Mouse (Mus musculus): ENCODE results near the gene Hcfc2. TPM values are rescaled to one million over a fixed set of nuclear protein-coding genes. Genes with fewer than 3 reads are reported as not detected.

Gene Hcfc2
- polyA plus RNA-seq, 1 experiment from 2014 or later, result 37.9 TPM

DNA sequence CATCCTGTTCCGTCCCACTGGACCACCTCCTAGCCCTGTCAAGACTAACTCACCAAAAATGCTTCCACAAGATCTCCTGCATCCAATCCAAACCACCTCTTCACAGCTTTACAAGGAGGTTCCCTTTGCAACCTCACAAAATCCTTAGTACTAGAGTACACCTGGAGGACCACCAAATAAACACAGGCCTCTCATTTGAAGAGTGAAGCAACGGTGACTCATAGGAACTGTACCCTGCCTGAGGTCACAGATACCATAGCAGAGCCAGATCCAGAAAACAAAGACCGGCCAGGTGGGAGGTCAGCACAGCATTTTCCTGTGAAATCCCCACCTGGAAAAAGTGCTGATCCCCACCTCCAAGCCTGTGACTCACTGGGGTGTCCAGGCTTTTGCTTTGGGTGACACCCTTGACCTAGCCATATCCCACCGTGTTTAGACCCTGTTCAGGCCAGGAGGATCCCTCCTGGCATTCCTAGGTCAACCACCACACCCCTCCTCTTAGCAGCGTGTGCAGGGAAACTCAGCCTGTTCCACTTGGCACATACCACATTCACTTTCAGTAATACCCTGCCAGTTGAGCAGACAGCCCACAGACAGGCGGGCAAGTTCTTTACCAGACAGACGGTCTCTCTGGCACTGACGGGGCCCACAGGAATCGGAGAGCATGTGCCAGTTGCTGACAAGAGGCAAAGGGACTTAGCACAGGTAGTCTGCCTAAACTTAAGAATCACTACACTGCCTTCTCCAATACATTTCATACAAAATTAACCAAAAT lies 65.3 kb downstream of the Hcfc2 start:
- peaks cover 53% of the 10 kb centered on the region for H3K36me3 ChIP-seq (replicated peaks; ENCODE audit: control insufficient read depth, insufficient read depth)
- no peak overlapping the region for H3K4me3 ChIP-seq (replicated peaks; ENCODE audit: low read length)
- peak overlapping the region; percentile 85 for H3K4me2 ChIP-seq (replicated peaks)
- WGBS, result 70% methylated on average over 9 of the region's 9 CpGs
- ATAC-seq (ENCODE audit: low FRiP score) (no peak), DNase-seq (ENCODE audit: low spot score) (no peak)
- H3K27ac ChIP-seq, result no peak overlapping the region
- H3K9me3 ChIP-seq (ENCODE audit: control insufficient read depth, low read length), result no peaks in the 10 kb centered on the region
- H3K27me3 ChIP-seq (ENCODE audit: control insufficient read depth, insufficient read depth, low read length), result no peaks in the 10 kb centered on the region
- peaks cover 36% of the 10 kb centered on the region for H3K4me1 ChIP-seq (replicated peaks; ENCODE audit: control insufficient read depth, insufficient read depth, low read length)
- peak overlapping the region; percentile 38; the same call in 1 of the 2 replicates for H3K9ac ChIP-seq

DNA sequence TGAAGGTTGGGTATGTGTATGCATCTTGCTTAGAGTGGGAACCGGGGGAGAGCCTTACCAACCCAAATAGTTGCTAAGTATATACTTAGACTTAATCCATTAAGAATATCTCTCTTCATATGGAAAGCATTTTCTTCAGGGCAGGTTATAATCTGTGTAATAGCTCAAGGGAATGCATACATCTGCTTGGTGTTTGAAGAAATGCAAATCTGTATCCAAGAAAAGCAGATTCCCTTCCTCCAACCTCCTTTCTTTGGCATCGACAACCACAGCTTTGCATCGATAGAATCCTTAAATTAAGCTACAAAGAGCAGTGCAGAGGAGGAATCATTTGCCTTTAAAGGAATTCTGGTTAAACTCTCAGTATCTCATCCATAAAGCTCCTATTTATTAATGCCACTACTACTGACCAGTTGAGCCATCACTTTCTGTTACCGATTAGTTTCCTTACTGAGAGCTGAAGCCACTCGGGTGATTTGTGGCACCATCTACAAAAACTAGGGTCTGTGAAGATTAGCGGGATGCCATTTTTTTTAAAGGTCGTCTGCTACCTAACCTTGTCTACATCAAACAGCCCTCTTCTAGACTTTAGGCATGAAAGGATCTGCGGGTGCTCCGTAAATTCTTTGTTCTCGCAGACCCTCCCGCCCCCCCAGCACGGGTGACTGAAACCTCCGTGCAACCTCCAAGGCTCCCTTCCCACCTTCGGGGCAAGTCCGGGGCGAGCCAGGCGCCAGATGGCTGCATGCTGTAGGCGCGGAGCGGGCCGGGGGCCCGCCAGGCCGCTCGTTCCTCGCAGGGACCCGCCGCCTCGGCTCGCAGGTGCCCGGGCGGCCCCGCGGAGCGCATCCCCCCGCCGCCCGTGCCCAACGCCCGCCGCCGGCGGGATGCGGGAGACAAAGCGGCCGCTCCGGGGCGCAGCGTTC lies 67.1 kb downstream of the Hcfc2 start:
- Histone ChIP-seq H3K27me3 (ENCODE audit: control insufficient read depth, insufficient read depth, low read length) (no peaks in the 10 kb centered on the region), H3K4me2 (replicated peaks) (peak overlapping the region; percentile 85), H3K27ac (peak overlapping the region; percentile 99), H3K36me3 (replicated peaks; ENCODE audit: control insufficient read depth, insufficient read depth) (peaks cover 35% of the 10 kb centered on the region), H3K9ac (peak overlapping the region; percentile 97), H3K4me1 (replicated peaks; ENCODE audit: control insufficient read depth, insufficient read depth, low read length) (peaks cover 36% of the 10 kb centered on the region), H3K4me3 (replicated peaks; ENCODE audit: low read length) (peak overlapping the region; percentile 78), H3K9me3 (ENCODE audit: control insufficient read depth, low read length) (no peaks in the 10 kb centered on the region)
- DNase-seq (ENCODE audit: low spot score), result peak; percentile 66
- peak; percentile 32 for ATAC-seq (ENCODE audit: low FRiP score)
- under 1% methylated on average over 29 of the region's 48 CpGs for WGBS

DNA sequence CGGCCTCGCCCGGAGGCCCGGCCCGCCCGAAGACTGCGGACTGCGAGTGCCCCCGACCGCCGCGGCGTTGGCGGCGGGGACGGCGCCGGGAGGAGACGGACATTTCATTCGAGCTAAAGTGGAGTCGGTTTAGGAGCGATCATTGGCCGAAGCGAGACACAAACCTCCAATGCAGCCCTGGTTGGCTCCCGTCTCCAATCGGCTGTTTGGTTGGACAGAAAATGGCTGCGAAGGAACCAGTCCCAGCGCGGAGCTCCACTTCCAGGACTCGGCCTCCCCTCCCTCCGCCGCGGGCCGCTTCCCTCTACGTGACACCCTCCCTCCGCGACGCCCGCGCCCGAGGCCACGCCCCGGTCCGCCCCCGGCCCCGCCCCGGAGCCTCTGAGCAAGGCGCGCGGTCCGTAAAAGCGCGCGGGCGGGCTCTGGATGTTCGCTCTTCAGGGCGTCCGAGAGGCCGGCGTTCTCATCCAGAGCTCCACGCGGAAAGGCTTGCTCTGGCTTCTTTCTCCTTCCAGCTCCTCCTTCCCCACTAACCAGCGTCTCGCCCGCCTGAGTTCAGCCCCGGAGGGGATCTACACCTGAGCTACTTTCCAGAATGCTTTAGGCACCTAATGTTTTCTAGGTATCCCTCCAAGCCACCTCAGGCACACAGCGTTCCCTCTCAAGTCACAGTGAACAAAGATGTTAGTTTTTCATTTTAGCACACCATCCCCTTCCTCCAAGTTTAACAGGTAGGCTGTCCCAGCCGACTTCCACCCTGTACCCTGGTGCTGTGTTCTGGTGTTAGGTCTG lies 68.1 kb downstream of the Hcfc2 start, which contains the start of gene Nfyb:
Gene Nfyb, minus strand, starts transcription at position 305 of the 792 bp plus-strand sequence.
- peak; percentile 96 for ATAC-seq (ENCODE audit: low FRiP score)
- Histone ChIP-seq H3K9me3 (ENCODE audit: control insufficient read depth, low read length) (no peaks in the 10 kb centered on the region), H3K27me3 (ENCODE audit: control insufficient read depth, insufficient read depth, low read length) (no peaks in the 10 kb centered on the region), H3K27ac (peak within 1 kb of the TSS; percentile 99), H3K4me3 (replicated peaks; ENCODE audit: low read length) (peak within 1 kb of the TSS; percentile 78), H3K9ac (peak within 1 kb of the TSS; percentile 97), H3K4me1 (replicated peaks; ENCODE audit: control insufficient read depth, insufficient read depth, low read length) (peaks cover 33% of the 10 kb centered on the region), H3K36me3 (replicated peaks; ENCODE audit: control insufficient read depth, insufficient read depth) (peaks cover 25% of the 10 kb centered on the region), H3K4me2 (replicated peaks) (peak within 1 kb of the TSS; percentile 85)
- 1% methylated on average over 58 of the region's 68 CpGs for WGBS
- DNase-seq (ENCODE audit: low spot score), result peak; percentile 95

DNA sequence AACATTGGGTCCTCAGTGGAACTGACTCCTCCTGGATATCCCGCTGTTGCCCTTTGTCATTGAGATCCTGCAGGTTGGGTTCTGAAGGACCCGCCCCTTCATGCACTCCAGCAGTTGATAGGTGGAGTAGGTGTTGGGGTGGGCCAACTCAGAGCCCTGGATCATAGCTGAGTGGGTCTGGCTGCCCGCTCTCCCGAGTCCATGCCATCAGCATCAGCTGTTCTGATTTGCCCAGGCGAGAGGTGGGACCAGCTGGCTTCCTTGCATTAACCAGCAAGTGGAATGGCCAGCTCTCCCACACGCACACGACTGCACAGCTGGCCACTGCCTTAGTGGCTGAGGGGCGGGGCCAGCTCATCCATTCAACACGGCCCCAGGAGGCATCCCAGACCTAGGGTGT lies 72.9 kb downstream of the Hcfc2 start:
- DNase-seq (ENCODE audit: low spot score), result no peak
- no peak for ATAC-seq (ENCODE audit: low FRiP score)
- H3K27ac ChIP-seq, result no peak overlapping the region
- H3K9ac ChIP-seq, result no peak overlapping the region
- H3K27me3 ChIP-seq (ENCODE audit: control insufficient read depth, insufficient read depth, low read length), result no peaks in the 10 kb centered on the region
- 21% methylated on average over 9 of the region's 9 CpGs for WGBS
- H3K4me1 ChIP-seq (replicated peaks; ENCODE audit: control insufficient read depth, insufficient read depth, low read length), result peaks cover 4% of the 10 kb centered on the region; the same call in 1 of the 2 replicates
- no peaks in the 10 kb centered on the region for H3K36me3 ChIP-seq (replicated peaks; ENCODE audit: control insufficient read depth, insufficient read depth)
- H3K4me3 ChIP-seq (replicated peaks; ENCODE audit: low read length), result no peak overlapping the region
- H3K4me2 ChIP-seq (replicated peaks), result no peak overlapping the region
- no peaks in the 10 kb centered on the region for H3K9me3 ChIP-seq (ENCODE audit: control insufficient read depth, low read length)

DNA sequence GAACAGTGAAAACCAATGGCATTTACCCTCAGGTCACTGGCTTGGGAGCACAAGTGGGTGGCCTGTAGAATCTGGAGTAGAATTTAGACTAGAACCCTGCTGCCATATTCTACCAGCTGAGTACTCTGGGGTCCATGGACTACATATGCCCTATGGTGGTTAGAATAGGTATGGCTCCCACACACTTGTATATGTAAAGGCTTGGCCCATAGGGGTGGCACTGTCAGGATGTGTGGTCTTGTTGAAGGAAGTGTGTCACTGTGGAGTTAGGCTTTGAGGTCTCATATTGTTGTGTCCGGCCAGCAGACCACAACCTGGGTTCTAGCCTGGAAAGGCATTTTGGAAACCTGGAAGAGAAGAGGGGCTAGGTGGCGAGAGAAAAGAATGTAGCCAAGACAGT lies 74.8 kb downstream of the Hcfc2 start:
- Histone ChIP-seq H3K27ac (no peak overlapping the region), H3K4me1 (replicated peaks; ENCODE audit: control insufficient read depth, insufficient read depth, low read length) (no peaks in the 10 kb centered on the region), H3K36me3 (replicated peaks; ENCODE audit: control insufficient read depth, insufficient read depth) (no peaks in the 10 kb centered on the region), H3K4me3 (replicated peaks; ENCODE audit: low read length) (no peak overlapping the region), H3K9me3 (ENCODE audit: control insufficient read depth, low read length) (no peaks in the 10 kb centered on the region), H3K4me2 (replicated peaks) (no peak overlapping the region), H3K27me3 (ENCODE audit: control insufficient read depth, insufficient read depth, low read length) (no peaks in the 10 kb centered on the region), H3K9ac (no peak overlapping the region)
- no peak for ATAC-seq (ENCODE audit: low FRiP score)
- DNase-seq (ENCODE audit: low spot score), result no peak
- 95% methylated on average over 2 of the region's 2 CpGs for WGBS

DNA sequence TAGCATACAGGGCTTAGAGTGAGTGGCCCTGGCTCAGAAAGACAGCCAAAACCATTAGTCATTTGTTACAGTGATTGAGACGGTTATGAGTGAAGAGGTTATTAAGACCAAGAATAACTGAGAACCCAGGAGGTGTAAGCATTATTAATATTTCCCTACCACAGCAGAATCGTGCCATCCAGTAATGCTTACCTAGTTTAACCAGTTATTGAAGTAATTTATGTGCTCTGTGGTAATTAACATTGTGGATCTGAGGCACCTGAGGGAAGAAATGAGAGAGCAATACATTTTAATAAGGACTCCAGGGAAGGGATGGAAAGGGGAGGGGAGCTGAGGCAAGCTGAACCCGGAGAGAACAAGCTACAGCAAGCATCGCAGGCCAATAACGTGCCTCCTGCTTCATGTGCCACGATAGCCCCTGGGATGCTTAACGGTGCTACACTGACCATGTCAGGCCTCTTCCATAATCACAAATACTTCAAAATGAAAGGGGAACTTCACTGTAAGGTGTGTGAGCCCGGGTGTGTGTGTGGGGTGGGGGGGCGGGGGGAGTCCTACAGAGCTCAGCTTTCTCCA lies 75.7 kb downstream of the Hcfc2 start:
- no peak for ATAC-seq (ENCODE audit: low FRiP score)
- no peak overlapping the region for H3K4me2 ChIP-seq (replicated peaks)
- 56% methylated on average over 9 of the region's 9 CpGs for WGBS
- no peak overlapping the region for H3K4me3 ChIP-seq (replicated peaks; ENCODE audit: low read length)
- peak overlapping the region; percentile 11; the same call in 1 of the 2 replicates for H3K27ac ChIP-seq
- H3K4me1 ChIP-seq (replicated peaks; ENCODE audit: control insufficient read depth, insufficient read depth, low read length), result no peaks in the 10 kb centered on the region
- DNase-seq (ENCODE audit: low spot score), result no peak
- H3K9ac ChIP-seq, result no peak overlapping the region
- H3K27me3 ChIP-seq (ENCODE audit: control insufficient read depth, insufficient read depth, low read length), result no peaks in the 10 kb centered on the region
- no peaks in the 10 kb centered on the region for H3K36me3 ChIP-seq (replicated peaks; ENCODE audit: control insufficient read depth, insufficient read depth)
- H3K9me3 ChIP-seq (ENCODE audit: control insufficient read depth, low read length), result no peaks in the 10 kb centered on the region

DNA sequence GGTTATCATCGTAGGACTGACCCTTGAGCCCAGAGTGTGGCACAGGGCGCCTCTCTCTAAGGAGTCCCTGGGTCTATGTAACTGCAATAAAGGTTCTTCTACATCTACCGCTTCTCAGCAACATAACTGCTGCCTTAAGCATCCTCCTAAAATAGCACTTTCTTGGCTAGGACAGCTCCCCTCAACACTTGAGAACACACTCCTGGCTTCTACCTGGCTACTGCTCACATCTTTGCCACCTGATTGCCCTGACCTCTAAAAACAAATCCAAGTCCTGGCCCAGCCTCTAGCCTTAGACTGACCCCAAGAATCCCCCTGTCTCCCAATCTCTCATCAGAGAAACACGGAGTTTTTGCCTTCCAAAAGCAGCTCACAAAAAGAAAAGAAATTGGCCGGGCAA lies 78.9 kb downstream of the Hcfc2 start:
- ATAC-seq (ENCODE audit: low FRiP score), result no peak
- WGBS, result 93% methylated on average over 5 of the region's 5 CpGs
- Histone ChIP-seq H3K27me3 (ENCODE audit: control insufficient read depth, insufficient read depth, low read length) (no peaks in the 10 kb centered on the region), H3K36me3 (replicated peaks; ENCODE audit: control insufficient read depth, insufficient read depth) (no peaks in the 10 kb centered on the region), H3K27ac (no peak overlapping the region), H3K4me1 (replicated peaks; ENCODE audit: control insufficient read depth, insufficient read depth, low read length) (0 out of 2 replicates have a peak, but pooled peaks cover 3% of the 10 kb centered on the region), H3K9me3 (ENCODE audit: control insufficient read depth, low read length) (no peaks in the 10 kb centered on the region), H3K4me2 (replicated peaks) (no peak overlapping the region), H3K9ac (no peak overlapping the region), H3K4me3 (replicated peaks; ENCODE audit: low read length) (no peak overlapping the region)
- DNase-seq (ENCODE audit: low spot score), result no peak

DNA sequence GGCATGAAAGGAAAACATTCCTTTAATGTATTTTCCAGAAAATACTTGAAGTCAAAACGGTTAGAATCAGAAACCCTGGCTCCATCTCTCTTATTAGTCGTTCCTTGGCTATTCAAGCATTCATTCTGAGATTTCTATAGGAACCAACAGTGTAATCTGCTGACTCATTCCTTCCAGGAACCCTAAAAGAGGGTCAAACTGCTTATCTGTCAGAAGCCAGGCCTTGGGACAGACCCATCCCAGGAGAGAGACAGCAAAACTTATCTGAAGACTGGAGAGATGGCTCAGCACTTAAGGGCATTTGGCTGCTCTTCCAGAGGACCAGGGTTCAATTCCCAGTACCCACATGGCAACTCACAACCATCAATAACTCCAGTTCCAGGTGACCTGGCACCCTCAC lies 81.1 kb downstream of the Hcfc2 start:
- 63% methylated on average over 2 of the region's 2 CpGs for WGBS
- Histone ChIP-seq H3K27me3 (ENCODE audit: control insufficient read depth, insufficient read depth, low read length) (no peaks in the 10 kb centered on the region), H3K4me3 (replicated peaks; ENCODE audit: low read length) (no peak overlapping the region), H3K4me1 (replicated peaks; ENCODE audit: control insufficient read depth, insufficient read depth, low read length) (0 out of 2 replicates have a peak, but pooled peaks cover 3% of the 10 kb centered on the region), H3K9ac (no peak overlapping the region), H3K27ac (no peak overlapping the region), H3K36me3 (replicated peaks; ENCODE audit: control insufficient read depth, insufficient read depth) (no peaks in the 10 kb centered on the region), H3K9me3 (ENCODE audit: control insufficient read depth, low read length) (no peaks in the 10 kb centered on the region), H3K4me2 (replicated peaks) (no peak overlapping the region)
- ATAC-seq (ENCODE audit: low FRiP score), result no peak
- DNase-seq (ENCODE audit: low spot score), result no peak

Data from hindbrain, embryonic 14.5 days (tissue).